Mouse (Mus musculus): ENCODE data around the gene Csgalnact2. TPM values are rescaled to one million over a fixed set of nuclear protein-coding genes. Genes with fewer than 3 reads are reported as not detected.

Csgalnact2 gene
- total RNA-seq, 2 experiments from 2014 or later, result 12.7 to 13.7 TPM

GRCm38 (mm10) chr6:118150128-118150527 lies 11.2 kb upstream of the Csgalnact2 start:
- intact Hi-C loops (cut with DNase I), result no loop called here
- no peak for DNase-seq (ENCODE audit: extremely low spot score in 1 of 2, low spot score in 2 of 2)

GRCm38 (mm10) chr6:118140961-118141360 lies 2.0 kb upstream of the Csgalnact2 start:
- DNase-seq (ENCODE audit: extremely low spot score in 1 of 2, low spot score in 2 of 2), result no peak

GRCm38 (mm10) chr6:118137148-118137547 lies 1.8 kb downstream of the Csgalnact2 start:
- intact Hi-C loops (cut with DNase I), result no loop called here
- DNase-seq (ENCODE audit: extremely low spot score in 1 of 2, low spot score in 2 of 2), result no peak

More at GRCm38 (mm10) chr6:118140961-118141360, 2.0 kb upstream of the Csgalnact2 start:
- intact Hi-C loops (cut with DNase I), result no loop called here

- intact Hi-C loops (cut with DNase I), result no loop called here
- DNase-seq (ENCODE audit: extremely low spot score in 1 of 2, low spot score in 2 of 2), result no peak
Measured at GRCm38 (mm10) chr6:118134461-118134860, 4.5 kb downstream of the Csgalnact2 start.

GRCm38 (mm10) chr6:118130022-118130421 lies 8.9 kb downstream of the Csgalnact2 start:
- intact Hi-C loops (cut with DNase I), result no loop called here
- DNase-seq (ENCODE audit: extremely low spot score in 1 of 2, low spot score in 2 of 2), result no peak

GRCm38 (mm10) chr6:118127827-118128487 lies 11.0 kb downstream of the Csgalnact2 start:
- intact Hi-C loops (cut with DNase I), result no loop called here
- DNase-seq (ENCODE audit: extremely low spot score in 1 of 2, low spot score in 2 of 2), result no peak

- no peak for DNase-seq (ENCODE audit: extremely low spot score in 1 of 2, low spot score in 2 of 2)
- intact Hi-C loops (cut with DNase I), result no loop called here
Measured at GRCm38 (mm10) chr6:118127198-118127597, 11.7 kb downstream of the Csgalnact2 start.

GRCm38 (mm10) chr6:118126577-118126976 lies 12.4 kb downstream of the Csgalnact2 start:
- intact Hi-C loops (cut with DNase I), result no loop called here
- DNase-seq (ENCODE audit: extremely low spot score in 1 of 2, low spot score in 2 of 2), result no peak

- DNase-seq (ENCODE audit: extremely low spot score in 1 of 2, low spot score in 2 of 2), result no peak
- intact Hi-C loops (cut with DNase I), result no loop called here
Measured at GRCm38 (mm10) chr6:118122767-118123166, 16.2 kb downstream of the Csgalnact2 start.

GRCm38 (mm10) chr6:118111810-118112209 lies 27.1 kb downstream of the Csgalnact2 start:
- DNase-seq (ENCODE audit: extremely low spot score in 1 of 2, low spot score in 2 of 2), result no peak
- intact Hi-C loops (cut with DNase I), result no loop called here

GRCm38 (mm10) chr6:118099311-118099802 lies 39.6 kb downstream of the Csgalnact2 start:
- peak in 1 of 2 experiments; percentile 30 for DNase-seq (ENCODE audit: extremely low spot score in 1 of 2, low spot score in 2 of 2)
- intact Hi-C loops (cut with DNase I), result loop anchor here (5.0 kb wide), 1 partner anchor 167 kb away; no protein-coding TSS in a partner anchor

- intact Hi-C loops (cut with DNase I), result loop anchor here (5.0 kb wide), 1 partner anchor 166 kb away; no protein-coding TSS in a partner anchor
- no peak for DNase-seq (ENCODE audit: extremely low spot score in 1 of 2, low spot score in 2 of 2)
Measured at GRCm38 (mm10) chr6:118097765-118098365, 41.1 kb downstream of the Csgalnact2 start.

GRCm38 (mm10) chr6:118090827-118091226 lies 48.1 kb downstream of the Csgalnact2 start:
- intact Hi-C loops (cut with DNase I), result no loop called here
- DNase-seq (ENCODE audit: extremely low spot score in 1 of 2, low spot score in 2 of 2), result no peak

GRCm38 (mm10) chr6:118088750-118089440 lies 50.0 kb downstream of the Csgalnact2 start:
- peak in 1 of 2 experiments; percentile 18 for DNase-seq (ENCODE audit: extremely low spot score in 1 of 2, low spot score in 2 of 2)
- intact Hi-C loops (cut with DNase I), result no loop called here

GRCm38 (mm10) chr6:118087955-118088354 lies 51.0 kb downstream of the Csgalnact2 start:
- intact Hi-C loops (cut with DNase I), result no loop called here
- DNase-seq (ENCODE audit: extremely low spot score in 1 of 2, low spot score in 2 of 2), result peak in 1 of 2 experiments; percentile 46

- DNase-seq (ENCODE audit: extremely low spot score in 1 of 2, low spot score in 2 of 2), result no peak
- intact Hi-C loops (cut with DNase I), result no loop called here
Measured at GRCm38 (mm10) chr6:118084596-118084995, 54.3 kb downstream of the Csgalnact2 start.

- no peak for DNase-seq (ENCODE audit: extremely low spot score in 1 of 2, low spot score in 2 of 2)
- intact Hi-C loops (cut with DNase I), result no loop called here
Measured at GRCm38 (mm10) chr6:118083608-118084007, 55.3 kb downstream of the Csgalnact2 start.

- intact Hi-C loops (cut with DNase I), result no loop called here
- peak in 1 of 2 experiments; percentile 15 for DNase-seq (ENCODE audit: extremely low spot score in 1 of 2, low spot score in 2 of 2)
Measured at GRCm38 (mm10) chr6:118082384-118082783, 56.6 kb downstream of the Csgalnact2 start.

GRCm38 (mm10) chr6:118080711-118081110 lies 58.2 kb downstream of the Csgalnact2 start:
- intact Hi-C loops (cut with DNase I), result no loop called here
- no peak for DNase-seq (ENCODE audit: extremely low spot score in 1 of 2, low spot score in 2 of 2)
